Mouse (Mus musculus) layer of hippocampus, adult 9-11 months (tissue): ENCODE measurements around the gene Snx19.

ENCODE experiments used
- DNase-seq: peaks from one replicate; pipeline ENCODE4 v3.0.0; 2022

Snx19 gene

GRCm38 (mm10) chr9:30485161-30485560 lies 58.3 kb downstream of the Snx19 start:
- peak; percentile 64 for DNase-seq

GRCm38 (mm10) chr9:30488384-30488783 lies 61.5 kb downstream of the Snx19 start:
- no peak for DNase-seq

- no peak for DNase-seq
These were observed 67.5 kb downstream of the Snx19 start for GRCm38 (mm10) chr9:30494446-30494845.

- no peak for DNase-seq
These were observed 82.1 kb downstream of the Snx19 start for GRCm38 (mm10) chr9:30508966-30509365.

- DNase-seq, result no peak
These were observed 89.0 kb downstream of the Snx19 start for GRCm38 (mm10) chr9:30515953-30516352.
